Mouse (Mus musculus) testis, adult 2 months (tissue): ENCODE results near the gene Cd180. TPM values are rescaled to one million over a fixed set of nuclear protein-coding genes. Genes with fewer than 3 reads are reported as not detected.

ENCODE experiments used
- H3K27ac ChIP-seq: fragments of 200-500 bp; 2 replicates; pipeline ENCODE4 v1.5.1; 2012; ENCODE audit warnings: low read depth, low read length; ENCODE audit not compliant: control insufficient read depth, insufficient read depth
- H3K27me3 ChIP-seq: fragments of 200-500 bp; 2 replicates; pipeline ENCODE4 v1.6.1; 2012; ENCODE audit warnings: mild to moderate bottlenecking, low read length, moderate library complexity; ENCODE audit not compliant: control insufficient read depth, insufficient read depth
- H3K36me3 ChIP-seq: fragments of 200-500 bp; 2 replicates; pipeline ENCODE4 v1.6.1; 2012; ENCODE audit warnings: mild to moderate bottlenecking, low read length; ENCODE audit not compliant: control insufficient read depth, insufficient read depth
- H3K4me1 ChIP-seq: fragments of 200-500 bp; 2 replicates; pipeline ENCODE4 v1.6.1; 2012; ENCODE audit warnings: low read length; ENCODE audit not compliant: control insufficient read depth, insufficient read depth
- H3K4me3 ChIP-seq: fragments of 200-500 bp; 2 replicates; pipeline ENCODE4 v1.5.1; 2012; ENCODE audit warnings: low read depth, mild to moderate bottlenecking, low read length, moderate library complexity, mixed read lengths; ENCODE audit not compliant: control insufficient read depth
- CTCF ChIP-seq: fragments of 200-500 bp; IDR thresholded peaks from 2 replicates; pipeline ENCODE4 v1.5.1; 2012; ENCODE audit warnings: low read depth, mild to moderate bottlenecking, inconsistent platforms, low read length, moderate library complexity; ENCODE audit not compliant: control insufficient read depth, insufficient read depth, insufficient replicate concordance
- POLR2A ChIP-seq: fragments of 200-500 bp; IDR thresholded peaks from 2 replicates; pipeline ENCODE4 v1.6.1; 2012; ENCODE audit warnings: low read depth, mild to moderate bottlenecking, inconsistent platforms, low read length, moderate library complexity; ENCODE audit not compliant: control insufficient read depth
- polyA plus RNA-seq: library from polyadenylated mRNA; depleted of rRNA; stranded (reverse); fragments of >200 nt; gene quantifications from 2 replicates; pipeline ENCODE4 v1.2.3, GENCODE M21; 2012

Gene Cd180
- polyA plus RNA-seq, 1 experiment: 0.17 TPM

DNA sequence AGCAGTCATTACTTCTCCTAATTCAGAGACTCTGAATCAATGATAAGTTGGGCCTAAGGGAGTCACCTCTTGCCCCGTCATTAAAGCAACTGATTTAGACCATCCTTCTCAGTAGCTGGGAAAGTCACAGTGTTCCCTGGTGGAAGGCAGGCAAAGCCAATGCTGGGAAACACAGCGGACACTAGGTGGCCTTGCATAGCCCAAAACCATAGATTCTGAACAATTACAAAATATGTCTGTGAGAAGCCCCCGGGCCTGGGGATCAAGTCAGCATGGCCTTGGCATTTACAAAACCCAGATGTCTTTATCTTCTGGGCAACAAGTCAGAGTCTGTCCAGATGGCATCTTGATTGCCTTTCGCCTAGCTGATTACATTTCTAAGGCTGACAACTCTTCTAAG is 8.5 kb upstream of the Cd180 start:
- no peak overlapping the region for H3K4me3 ChIP-seq
- no peaks in the 10 kb centered on the region for H3K27me3 ChIP-seq
- no peaks in the 10 kb centered on the region for H3K36me3 ChIP-seq
- peak; percentile 26; the same call in 1 of the 2 replicates for TF ChIP-seq CTCF
- TF ChIP-seq POLR2A: no peak
- H3K27ac ChIP-seq: no peak overlapping the region
- no peaks in the 10 kb centered on the region for H3K4me1 ChIP-seq

DNA sequence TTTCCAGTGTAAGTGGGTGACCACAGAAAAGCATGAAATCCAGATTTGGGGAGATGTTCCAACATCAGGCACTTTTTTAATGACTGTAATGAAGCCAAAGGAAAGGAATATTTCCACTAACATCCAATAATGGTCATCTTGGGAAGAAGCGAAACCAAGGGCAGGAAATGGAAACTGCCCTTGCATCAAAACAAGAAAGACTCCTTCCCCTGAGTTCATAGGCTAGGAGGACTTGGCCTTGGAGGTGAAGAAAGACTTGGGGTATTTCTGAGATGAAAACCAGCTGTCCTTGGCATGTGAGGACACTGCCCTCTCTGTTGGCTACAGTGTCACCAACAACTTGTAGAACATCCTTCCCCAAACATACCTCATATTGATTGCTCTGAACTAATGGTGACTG is 5.2 kb upstream of the Cd180 start:
- TF ChIP-seq POLR2A: no peak
- H3K4me1 ChIP-seq: no peaks in the 10 kb centered on the region; the same call in 1 of the 2 replicates
- no peak overlapping the region for H3K27ac ChIP-seq
- H3K4me3 ChIP-seq: no peak overlapping the region
- H3K27me3 ChIP-seq: no peaks in the 10 kb centered on the region
- no peaks in the 10 kb centered on the region for H3K36me3 ChIP-seq

DNA sequence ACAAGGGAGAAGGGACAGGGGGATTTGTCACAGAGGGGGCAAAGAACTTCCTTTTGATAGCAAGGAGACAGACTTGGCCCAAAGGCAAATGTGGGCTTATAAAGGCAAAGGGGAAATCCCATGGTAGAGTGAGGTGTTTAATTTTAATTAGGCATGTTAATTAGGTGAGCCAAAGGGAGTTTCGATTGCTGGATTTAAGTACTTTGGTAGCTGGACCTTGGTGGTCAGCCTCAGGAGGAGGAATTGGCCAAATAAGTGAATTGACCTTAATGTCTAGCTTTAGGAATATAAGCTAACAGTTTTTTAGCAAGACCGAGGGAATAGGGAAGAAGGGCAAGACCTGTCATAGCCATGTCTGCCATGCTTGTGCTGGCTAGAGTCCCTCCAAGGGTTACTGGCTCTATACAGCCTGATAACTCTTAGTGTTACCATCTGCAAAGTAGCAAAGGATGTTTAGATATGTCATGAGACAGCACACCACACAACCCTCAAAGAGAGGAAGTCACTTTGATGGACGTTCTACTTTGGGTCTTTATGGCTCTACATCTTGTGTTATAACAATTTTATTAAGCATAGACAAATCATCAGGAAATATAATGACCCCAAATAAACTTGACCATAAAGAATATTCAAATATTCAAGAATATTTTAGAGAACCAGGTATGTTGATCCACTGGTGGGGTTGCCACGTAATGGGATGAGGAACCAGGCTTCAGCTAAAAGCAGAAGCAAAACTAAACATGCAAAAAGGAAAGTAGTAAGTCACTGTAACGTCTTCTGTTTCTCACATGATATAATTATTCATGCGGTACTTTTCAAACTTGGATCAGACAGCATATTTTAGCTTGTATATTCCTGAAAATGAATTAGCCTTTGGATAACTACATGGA is 3.9 kb upstream of the Cd180 start:
- H3K27me3 ChIP-seq: no peaks in the 10 kb centered on the region
- H3K4me1 ChIP-seq: no peaks in the 10 kb centered on the region; the same call in 1 of the 2 replicates
- no peaks in the 10 kb centered on the region for H3K36me3 ChIP-seq
- no peak overlapping the region for H3K4me3 ChIP-seq
- H3K27ac ChIP-seq: no peak overlapping the region
- no peak for TF ChIP-seq CTCF
- no peak for TF ChIP-seq POLR2A

DNA sequence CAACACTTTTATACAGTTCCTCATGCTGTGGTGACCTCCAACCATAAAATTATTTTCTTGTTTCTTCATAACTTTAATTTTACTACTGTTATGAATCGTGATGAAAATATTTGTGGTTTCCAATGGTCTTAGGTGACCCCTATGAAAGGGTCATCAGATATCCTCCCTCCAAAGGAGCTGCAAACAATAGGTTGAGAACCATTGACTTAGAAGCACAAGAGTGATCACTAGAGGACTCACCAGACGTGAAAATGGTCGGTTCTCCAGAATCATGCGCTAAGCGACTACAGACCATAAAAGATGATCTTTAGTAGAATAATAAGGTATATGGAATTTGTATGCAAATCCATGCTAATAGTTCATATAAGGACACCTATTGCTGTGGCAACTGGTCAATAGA is 3.2 kb upstream of the Cd180 start:
- TF ChIP-seq CTCF (no peak), POLR2A (no peak)

DNA sequence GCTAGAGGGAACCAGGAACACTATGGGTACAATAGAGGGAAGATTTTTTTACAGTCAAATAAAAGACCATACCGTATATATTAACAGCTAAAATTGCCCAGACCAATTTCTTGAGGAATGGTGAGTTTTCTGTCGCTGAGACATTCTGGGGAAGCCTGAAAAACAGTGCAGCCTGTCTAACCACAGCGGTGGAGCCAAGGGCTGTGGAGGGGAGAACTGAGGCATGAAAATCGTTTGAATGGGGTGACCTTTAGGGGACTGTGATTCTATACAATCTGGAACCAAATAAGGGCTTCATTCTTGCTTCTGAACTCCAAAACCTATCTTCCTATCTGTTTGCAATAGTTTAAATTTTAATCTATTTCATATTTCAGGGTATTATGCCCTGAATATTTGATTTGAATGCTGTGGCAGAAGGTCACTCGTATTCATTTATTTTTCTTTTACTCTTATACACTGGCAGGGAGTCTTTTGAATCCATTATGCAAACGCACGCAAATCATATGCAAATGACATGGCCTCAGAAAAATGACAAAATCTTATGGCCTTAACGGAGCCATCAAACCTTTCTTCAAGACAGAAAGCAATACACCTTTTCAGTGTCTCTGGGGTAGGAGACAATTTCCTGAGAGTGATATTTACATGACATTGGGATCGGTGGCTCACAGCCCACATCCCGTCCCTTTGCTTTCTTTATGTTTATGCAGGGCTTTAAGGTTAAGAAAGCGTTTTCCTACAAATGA is 1.8 kb upstream of the Cd180 start:
- H3K4me1 ChIP-seq: no peaks in the 10 kb centered on the region; the same call in 1 of the 2 replicates
- no peaks in the 10 kb centered on the region for H3K36me3 ChIP-seq
- no peak overlapping the region for H3K27ac ChIP-seq
- no peak overlapping the region for H3K4me3 ChIP-seq
- no peak for TF ChIP-seq POLR2A
- TF ChIP-seq CTCF: no peak
- no peaks in the 10 kb centered on the region for H3K27me3 ChIP-seq

More for the DNA sequence above, 3.2 kb upstream of the Cd180 start:
- Histone ChIP-seq H3K4me1 (no peaks in the 10 kb centered on the region; the same call in 1 of the 2 replicates), H3K4me3 (no peak overlapping the region), H3K36me3 (no peaks in the 10 kb centered on the region), H3K27me3 (no peaks in the 10 kb centered on the region), H3K27ac (no peak overlapping the region)

DNA sequence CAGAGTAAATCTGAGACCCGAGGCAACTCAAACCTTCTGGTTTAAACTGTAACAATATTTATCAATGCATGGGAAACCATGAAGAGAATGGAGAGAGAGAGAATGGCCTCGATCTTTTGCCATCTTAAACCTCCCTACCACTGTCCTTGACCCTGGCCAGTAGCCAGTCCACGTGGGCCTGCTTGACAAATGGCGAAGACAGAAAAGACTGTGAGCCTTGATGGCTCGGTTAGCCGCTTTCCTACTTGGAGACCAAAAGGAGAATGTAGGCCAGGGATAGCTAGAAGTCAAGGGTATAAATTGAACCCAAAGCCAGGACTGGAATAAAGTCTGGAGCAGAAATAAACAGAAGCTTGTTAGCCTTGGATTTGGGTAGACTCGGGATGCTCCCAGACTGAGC is 796 bp downstream of the Cd180 start:
- Histone ChIP-seq H3K27ac (no peak overlapping the region), H3K4me3 (no peak overlapping the region), H3K36me3 (no peaks in the 10 kb centered on the region), H3K27me3 (no peaks in the 10 kb centered on the region), H3K4me1 (no peaks in the 10 kb centered on the region; the same call in none of the 2 replicates)
- no peak for TF ChIP-seq POLR2A
- no peak for TF ChIP-seq CTCF
